Mouse (Mus musculus) adrenal gland, adult 2 months (tissue): ENCODE results near the gene Frmd3. TPM values are rescaled to one million over a fixed set of nuclear protein-coding genes. Genes with fewer than 3 reads are reported as not detected.

Experiments
- polyA plus RNA-seq: library from polyadenylated mRNA; depleted of rRNA; stranded (reverse); fragments of >200 nt; gene quantifications from 2 replicates; pipeline ENCODE4 v1.2.3, GENCODE M21; 2012; rRNA removed
- total RNA-seq, 2 experiments: library from RNA; stranded (reverse); gene quantifications; 2 replicates each; pipeline ENCODE4 v1.2.3; 2021

Frmd3 gene
- total and polyA plus RNA-seq, 3 experiments, result 0.37 to 0.38 TPM; not detected in 1

Other genes with a start within 250 kb of the Frmd3 start
- gene Rasef, start 222.4 kb upstream of the Frmd3 start, total RNA-seq, result not detected
- not detected in 2 replicates for gene Rasef, start 222.4 kb upstream of the Frmd3 start, polyA plus RNA-seq
- gene Gm11758, start 137.2 kb upstream of the Frmd3 start, total RNA-seq, result not detected
- not detected in 2 replicates for gene Gm11758, start 137.2 kb upstream of the Frmd3 start, polyA plus RNA-seq
- not detected for gene Gm11757, start 122.3 kb upstream of the Frmd3 start, total RNA-seq
- not detected in 2 replicates for gene Gm11757, start 122.3 kb upstream of the Frmd3 start, polyA plus RNA-seq
- not detected for gene Gm13871, start 107.5 kb upstream of the Frmd3 start, total RNA-seq
- not detected in 2 replicates for gene Gm13871, start 107.5 kb upstream of the Frmd3 start, polyA plus RNA-seq
- not detected for gene Gm11756, start 92.7 kb upstream of the Frmd3 start, total RNA-seq
- not detected in 2 replicates for gene Gm11756, start 92.7 kb upstream of the Frmd3 start, polyA plus RNA-seq
- not detected for gene 2310002L09Rik, start 62.6 kb upstream of the Frmd3 start, total RNA-seq
- gene 2310002L09Rik, start 62.6 kb upstream of the Frmd3 start, polyA plus RNA-seq, result not detected in 2 replicates
- 10 to 100 TPM; 20.6 TPM for gene Kdm4c, start 229.1 kb downstream of the Frmd3 start, total RNA-seq
- 0.57 and 0.90 TPM in 2 replicates for gene Kdm4c, start 229.1 kb downstream of the Frmd3 start, polyA plus RNA-seq